Mouse (Mus musculus) ES-Bruce4 (cell line): ENCODE data around the gene Hist1h2aa.

Experiments used
- CTCF ChIP-seq: IDR thresholded peaks from one replicate; pipeline ENCODE4 v1.8.1; 2011; ENCODE audit warnings: low read depth, low read length
- EP300 ChIP-seq: IDR thresholded peaks from 2 replicates; pipeline ENCODE4 v1.6.1; 2011; ENCODE audit warnings: low read depth, low read length; ENCODE audit not compliant: insufficient read depth
- POLR2A ChIP-seq: IDR thresholded peaks from one replicate; pipeline ENCODE4 v1.8.1; 2011; ENCODE audit warnings: low read length; ENCODE audit not compliant: insufficient read depth

- TF ChIP-seq CTCF: no peak
- TF ChIP-seq POLR2A: no peak
- TF ChIP-seq EP300: no peak
These were observed 27.4 kb upstream of the Hist1h2aa start for GRCm38 (mm10) chr13:23906906-23907305.
